Mouse (Mus musculus): ENCODE results near the gene Dync1li2. TPM values are rescaled to one million over a fixed set of nuclear protein-coding genes. Genes with fewer than 3 reads are reported as not detected.

The Dync1li2 gene
- total and polyA plus RNA-seq, 2 experiments from 2014 or later: 73.4 to 80.5 TPM

GRCm38 (mm10) chr8:104369591-104369990 is 73.3 kb downstream of the Dync1li2 start:
- no peak for TF ChIP-seq CTCF (IDR thresholded peaks at IDR 0.05)

More at GRCm38 (mm10) chr8:104369591-104369990, 73.3 kb downstream of the Dync1li2 start:
- Histone ChIP-seq H3K9ac (replicated peaks; ENCODE audit: low read length, poor library complexity, severe bottlenecking) (no peak overlapping the region), H3K27ac (ENCODE audit: low read depth, low read length) (no peak overlapping the region; the same call in 1 of the 2 replicates), H3K4me1 (ENCODE audit: insufficient read depth, low read length) (0 out of 2 replicates have a peak, but pooled peaks cover 2% of the 10 kb centered on the region), H3K36me3 (ENCODE audit: insufficient read depth, low read length) (no peaks in the 10 kb centered on the region), H3K4me3 (ENCODE audit: low read depth, low read length) (no peak overlapping the region), H3K4me2 (ENCODE audit: low read depth, low read length, poor library complexity, severe bottlenecking) (no peak overlapping the region), H3K9me3 (ENCODE audit: low read length) (no peaks in the 10 kb centered on the region), H3K27me3 (ENCODE audit: insufficient read depth, low read length) (no peaks in the 10 kb centered on the region)
- DNase-seq (ENCODE audit: low spot score) (no peak), ATAC-seq (ENCODE audit: low FRiP score) (no peak)
- 79% methylated on average over 12 of the region's 12 CpGs for WGBS

Other genes with a start within 250 kb of the Dync1li2 start
- gene Tk2, start 194.5 kb downstream of the Dync1li2 start, total RNA-seq (2014; rRNA removed): 36.6 and 45.8 TPM in 2 replicates
- gene Tk2, start 194.5 kb downstream of the Dync1li2 start, polyA plus RNA-seq (2015; fragmentation: Nextera tagmentation; extraction: Ambion mirVana): 42.1 and 48.1 TPM in 2 replicates
- 21.5 and 21.7 TPM in 2 replicates for gene Cklf, start 192.2 kb downstream of the Dync1li2 start, total RNA-seq (2014; rRNA removed)
- 29.6 and 31.3 TPM in 2 replicates for gene Cklf, start 192.2 kb downstream of the Dync1li2 start, polyA plus RNA-seq (2015; fragmentation: Nextera tagmentation; extraction: Ambion mirVana)
- gene Cmtm2a, start 149.9 kb downstream of the Dync1li2 start, total RNA-seq (2014; rRNA removed): not detected in 2 replicates
- not detected in 2 replicates for gene Cmtm2a, start 149.9 kb downstream of the Dync1li2 start, polyA plus RNA-seq (2015; fragmentation: Nextera tagmentation; extraction: Ambion mirVana)
- gene Gm45711, start 133.0 kb downstream of the Dync1li2 start, total RNA-seq (2014; rRNA removed): not detected in 2 replicates
- not detected in 2 replicates for gene Gm45711, start 133.0 kb downstream of the Dync1li2 start, polyA plus RNA-seq (2015; fragmentation: Nextera tagmentation; extraction: Ambion mirVana)
- gene Cmtm1, start 132.9 kb downstream of the Dync1li2 start, total RNA-seq (2014; rRNA removed): not detected in 2 replicates
- not detected in 2 replicates for gene Cmtm1, start 132.9 kb downstream of the Dync1li2 start, polyA plus RNA-seq (2015; fragmentation: Nextera tagmentation; extraction: Ambion mirVana)
- gene Gm11020, start 121.5 kb downstream of the Dync1li2 start, total RNA-seq (2014; rRNA removed): not detected in 2 replicates
- not detected in 2 replicates for gene Gm11020, start 121.5 kb downstream of the Dync1li2 start, polyA plus RNA-seq (2015; fragmentation: Nextera tagmentation; extraction: Ambion mirVana)
- gene Cmtm2b, start 120.8 kb downstream of the Dync1li2 start, total RNA-seq (2014; rRNA removed): not detected in 2 replicates
- gene Cmtm2b, start 120.8 kb downstream of the Dync1li2 start, polyA plus RNA-seq (2015; fragmentation: Nextera tagmentation; extraction: Ambion mirVana): not detected in 2 replicates
- 20.0 and 26.0 TPM in 2 replicates for gene Cmtm3, start 103.6 kb downstream of the Dync1li2 start, total RNA-seq (2014; rRNA removed)
- gene Cmtm3, start 103.6 kb downstream of the Dync1li2 start, polyA plus RNA-seq (2015; fragmentation: Nextera tagmentation; extraction: Ambion mirVana): 32.1 and 33.2 TPM in 2 replicates
- gene Cmtm4, start 47.2 kb downstream of the Dync1li2 start, total RNA-seq (2014; rRNA removed): 38.7 and 39.8 TPM in 2 replicates
- gene Cmtm4, start 47.2 kb downstream of the Dync1li2 start, polyA plus RNA-seq (2015; fragmentation: Nextera tagmentation; extraction: Ambion mirVana): 2.5 and 2.7 TPM in 2 replicates
- 0.71 and 0.85 TPM in 2 replicates for gene Terb1, start 66.9 kb upstream of the Dync1li2 start, total RNA-seq (2014; rRNA removed)
- 0.68 and 0.81 TPM in 2 replicates for gene Terb1, start 66.9 kb upstream of the Dync1li2 start, polyA plus RNA-seq (2015; fragmentation: Nextera tagmentation; extraction: Ambion mirVana)
- gene Nae1, start 91.6 kb upstream of the Dync1li2 start, total RNA-seq (2014; rRNA removed): 48.1 and 71.7 TPM in 2 replicates
- 107 and 108 TPM in 2 replicates for gene Nae1, start 91.6 kb upstream of the Dync1li2 start, polyA plus RNA-seq (2015; fragmentation: Nextera tagmentation; extraction: Ambion mirVana)
- gene Car7, start 91.6 kb upstream of the Dync1li2 start, total RNA-seq (2014; rRNA removed): 1.6 and 2.8 TPM in 2 replicates
- gene Car7, start 91.6 kb upstream of the Dync1li2 start, polyA plus RNA-seq (2015; fragmentation: Nextera tagmentation; extraction: Ambion mirVana): 2.3 and 2.5 TPM in 2 replicates
- 12.1 and 16.0 TPM in 2 replicates for gene Pdp2, start 148.4 kb upstream of the Dync1li2 start, total RNA-seq (2014; rRNA removed)
- 16.9 and 18.0 TPM in 2 replicates for gene Pdp2, start 148.4 kb upstream of the Dync1li2 start, polyA plus RNA-seq (2015; fragmentation: Nextera tagmentation; extraction: Ambion mirVana)
- not detected in 2 replicates for gene Cdh16, start 181.3 kb upstream of the Dync1li2 start, total RNA-seq (2014; rRNA removed)
- not detected in 2 replicates for gene Cdh16, start 181.3 kb upstream of the Dync1li2 start, polyA plus RNA-seq (2015; fragmentation: Nextera tagmentation; extraction: Ambion mirVana)
- 3.0 and 3.5 TPM in 2 replicates for gene Rrad, start 188.3 kb upstream of the Dync1li2 start, total RNA-seq (2014; rRNA removed)
- 3.3 and 3.4 TPM in 2 replicates for gene Rrad, start 188.3 kb upstream of the Dync1li2 start, polyA plus RNA-seq (2015; fragmentation: Nextera tagmentation; extraction: Ambion mirVana)
- gene Ciao2b, start 198.9 kb upstream of the Dync1li2 start, total RNA-seq (2014; rRNA removed): 60.6 and 84.0 TPM in 2 replicates
- gene Ciao2b, start 198.9 kb upstream of the Dync1li2 start, polyA plus RNA-seq (2015; fragmentation: Nextera tagmentation; extraction: Ambion mirVana): 108 and 113 TPM in 2 replicates